Mouse (Mus musculus) lung, postnatal 0 days (tissue): ENCODE measurements around the gene P2ry10b. TPM values are rescaled to one million over a fixed set of nuclear protein-coding genes. Genes with fewer than 3 reads are reported as not detected.

Experiments used
- ATAC-seq: fragments of 200-750 bp; cut with Nextera tagmentation; 2 replicates; pipeline ENCODE4 v1.8.0; 2017; ENCODE audit warnings: moderate library complexity
- DNase-seq: peaks from one replicate; pipeline ENCODE4 v3.0.0-alpha.2; 2016; ENCODE audit warnings: low spot score
- H3K27ac ChIP-seq: fragments of 300-500 bp; sonication (generic); 2 replicates; pipeline ENCODE4 v1.5.1; 2014; ENCODE audit warnings: antibody characterized with exemption, mild to moderate bottlenecking, low read length, mixed read lengths
- H3K27me3 ChIP-seq: fragments of 300-500 bp; sonication (generic); replicated peaks from 2 replicates; pipeline ENCODE4 v1.6.1; 2014; ENCODE audit warnings: low read length, mixed read lengths; ENCODE audit not compliant: insufficient read depth
- H3K36me3 ChIP-seq: fragments of 300-500 bp; sonication (generic); 2 replicates; pipeline ENCODE4 v1.6.1; 2014; ENCODE audit warnings: low read length, mixed read lengths; ENCODE audit not compliant: insufficient read depth
- H3K4me1 ChIP-seq: fragments of 300-500 bp; sonication (generic); 2 replicates; pipeline ENCODE4 v1.6.1; 2014; ENCODE audit warnings: antibody characterized with exemption, low read depth, low read length, mixed read lengths; ENCODE audit not compliant: insufficient read depth
- H3K4me2 ChIP-seq: fragments of 300-500 bp; sonication (generic); replicated peaks from 2 replicates; pipeline ENCODE4 v1.6.1; 2014; ENCODE audit warnings: low read depth, mild to moderate bottlenecking, low read length, moderate library complexity, mixed read lengths
- H3K4me3 ChIP-seq: fragments of 300-500 bp; sonication (generic); 2 replicates; pipeline ENCODE4 v1.5.1; 2014; ENCODE audit warnings: low read depth, low read length
- H3K9ac ChIP-seq: fragments of 300-500 bp; sonication (generic); replicated peaks from 2 replicates; pipeline ENCODE4 v1.6.1; 2014; ENCODE audit warnings: low read depth, mild to moderate bottlenecking
- H3K9me3 ChIP-seq: fragments of 300-500 bp; sonication (generic); 2 replicates; pipeline ENCODE4 v1.6.1; 2016; ENCODE audit warnings: low read length, mixed read lengths
- CTCF ChIP-seq: IDR thresholded peaks from 2 replicates; pipeline ENCODE4 v1.5.1; 2016; ENCODE audit warnings: antibody characterized with exemption, mild to moderate bottlenecking
- EP300 ChIP-seq: IDR thresholded peaks from 2 replicates; pipeline ENCODE4 v1.6.1; 2016; ENCODE audit warnings: antibody characterized with exemption, mild to moderate bottlenecking, control low read depth
- WGBS: fragments of 180-500 bp; shearing (Covaris S2); extraction: QIAGEN DNeasy Blood & Tissue Kit; methylation state at CpG from one replicate; pipeline ENCODE4 v1.1.7; 2014; 5-methylcytosine and 5-hydroxymethylcytosine counted together
- polyA plus RNA-seq: library from polyadenylated mRNA; unstranded; fragments of >200 nt; fragmentation: Nextera tagmentation; extraction: Ambion mirVana; gene quantifications from 2 replicates; pipeline ENCODE4 v1.2.1, GENCODE M21; 2015

P2ry10b gene
- 1.4 and 1.5 TPM in 2 replicates for polyA plus RNA-seq

DNA sequence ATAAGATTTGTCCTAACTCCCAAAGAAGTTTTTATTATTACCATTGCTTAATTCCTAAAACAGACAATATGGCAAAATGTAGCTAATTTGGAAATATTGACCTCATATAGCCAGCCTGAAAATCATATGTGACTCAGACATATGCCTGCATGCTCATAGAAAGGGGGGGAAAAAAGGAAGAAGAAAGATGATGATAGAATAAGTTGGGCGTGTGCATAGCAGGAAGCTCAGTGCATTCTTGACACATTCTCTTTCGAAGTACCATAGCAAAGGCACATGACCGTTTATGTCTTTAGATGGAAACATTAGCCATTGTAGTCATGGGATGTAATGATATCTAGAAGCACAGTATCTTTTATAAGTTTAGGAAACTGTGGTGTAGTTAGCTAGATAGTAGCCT lies at the start of gene P2ry10b:
Gene P2ry10b (plus strand): TSS at position 247 of the 400 bp plus-strand sequence.
- H3K9me3 ChIP-seq: no peaks in the 10 kb centered on the region
- H3K36me3 ChIP-seq: no peaks in the 10 kb centered on the region
- H3K27ac ChIP-seq: no peak within 1 kb of the TSS
- H3K4me2 ChIP-seq: no peak within 1 kb of the TSS
- H3K4me3 ChIP-seq: no peak within 1 kb of the TSS
- WGBS: 68% methylated on average over 3 of the region's 3 CpGs
- DNase-seq (no peak), ATAC-seq (no peak)
- H3K9ac ChIP-seq: no peak within 1 kb of the TSS
- no peaks in the 10 kb centered on the region for H3K27me3 ChIP-seq
- TF ChIP-seq CTCF: no peak
- no peak for TF ChIP-seq EP300
- no peaks in the 10 kb centered on the region for H3K4me1 ChIP-seq

DNA sequence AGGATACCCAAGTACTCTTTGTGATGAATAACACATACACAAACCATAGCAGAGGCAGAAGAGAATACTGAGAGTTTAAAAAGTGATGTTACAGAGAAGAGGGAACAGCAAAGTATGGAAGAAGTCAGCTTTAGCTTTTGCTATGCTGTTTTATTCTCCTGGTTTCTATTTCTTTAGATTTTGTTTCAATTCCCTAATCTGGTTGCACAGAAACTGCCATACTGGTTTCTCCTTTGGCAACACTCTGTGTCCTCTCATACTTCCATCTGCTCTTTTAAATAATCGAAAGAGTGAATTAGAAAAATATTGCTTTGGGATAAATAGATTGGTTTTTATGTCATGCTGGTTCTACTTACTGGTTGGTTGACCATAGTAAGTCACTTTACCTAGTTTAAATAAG lies 32.4 kb upstream of the P2ry10b start:
- H3K9me3 ChIP-seq: no peaks in the 10 kb centered on the region
- DNase-seq (no peak), ATAC-seq (no peak)
- H3K4me1 ChIP-seq: no peaks in the 10 kb centered on the region
- TF ChIP-seq EP300: no peak
- TF ChIP-seq CTCF: no peak
- no peak overlapping the region for H3K4me2 ChIP-seq
- H3K27ac ChIP-seq: no peak overlapping the region
- H3K9ac ChIP-seq: no peak overlapping the region
- no peaks in the 10 kb centered on the region for H3K27me3 ChIP-seq
- H3K4me3 ChIP-seq: no peak overlapping the region
- no peaks in the 10 kb centered on the region for H3K36me3 ChIP-seq
- WGBS: 88% methylated on average over 1 of the region's 1 CpGs

DNA sequence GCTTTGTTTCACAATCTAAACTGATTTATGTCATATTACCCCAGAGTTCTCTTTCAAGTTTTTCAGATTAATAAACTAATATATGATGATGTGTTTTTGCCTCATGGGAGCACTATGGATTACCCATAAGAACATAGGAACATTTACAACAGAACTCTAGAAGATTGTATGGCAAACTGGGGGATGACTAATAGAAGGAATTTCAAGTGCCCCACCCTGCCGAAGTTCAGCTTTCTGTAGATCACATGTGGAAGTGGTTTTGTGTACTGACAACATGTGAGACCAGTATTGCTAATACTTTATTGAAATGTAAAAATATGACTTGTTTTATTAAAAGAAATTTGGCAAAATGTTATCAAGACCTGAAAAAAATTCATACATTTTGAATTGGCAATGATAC lies 31.7 kb upstream of the P2ry10b start:
- TF ChIP-seq CTCF: no peak
- no peak overlapping the region for H3K27ac ChIP-seq
- H3K27me3 ChIP-seq: no peaks in the 10 kb centered on the region
- H3K4me1 ChIP-seq: no peaks in the 10 kb centered on the region
- H3K4me2 ChIP-seq: no peak overlapping the region
- DNase-seq: no peak
- ATAC-seq: no peak
- no peaks in the 10 kb centered on the region for H3K36me3 ChIP-seq
- H3K9me3 ChIP-seq: no peaks in the 10 kb centered on the region
- 65% methylated on average over 1 of the region's 1 CpGs for WGBS
- H3K4me3 ChIP-seq: no peak overlapping the region
- H3K9ac ChIP-seq: no peak overlapping the region

DNA sequence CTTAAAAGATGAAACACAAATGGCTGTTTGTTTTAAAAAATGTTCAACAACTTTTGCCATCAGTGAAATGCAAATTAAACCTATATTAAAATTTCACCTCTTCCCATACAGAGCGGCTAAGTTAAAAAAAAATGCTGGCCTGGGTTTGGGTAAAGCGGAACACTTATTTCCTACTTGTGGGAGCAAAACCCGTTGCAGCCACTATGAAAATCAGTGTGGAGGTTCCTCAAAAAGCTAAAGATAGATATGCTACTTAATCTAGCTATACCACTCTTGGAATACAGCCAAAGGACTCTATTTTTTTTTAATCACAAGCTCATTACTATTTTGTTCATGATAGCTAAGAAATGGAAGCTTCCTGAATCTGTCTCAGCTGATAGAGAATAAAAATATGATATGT lies 5.5 kb upstream of the P2ry10b start:
- no peaks in the 10 kb centered on the region for H3K36me3 ChIP-seq
- H3K27ac ChIP-seq: no peak overlapping the region
- no peak overlapping the region for H3K4me3 ChIP-seq
- DNase-seq (no peak), ATAC-seq (no peak)
- no peaks in the 10 kb centered on the region for H3K4me1 ChIP-seq
- no peak overlapping the region for H3K9ac ChIP-seq
- no peaks in the 10 kb centered on the region for H3K27me3 ChIP-seq
- TF ChIP-seq CTCF (no peak), EP300 (no peak)
- no peaks in the 10 kb centered on the region for H3K9me3 ChIP-seq
- no peak overlapping the region for H3K4me2 ChIP-seq
- WGBS: 54% methylated on average over 3 of the region's 3 CpGs

DNA sequence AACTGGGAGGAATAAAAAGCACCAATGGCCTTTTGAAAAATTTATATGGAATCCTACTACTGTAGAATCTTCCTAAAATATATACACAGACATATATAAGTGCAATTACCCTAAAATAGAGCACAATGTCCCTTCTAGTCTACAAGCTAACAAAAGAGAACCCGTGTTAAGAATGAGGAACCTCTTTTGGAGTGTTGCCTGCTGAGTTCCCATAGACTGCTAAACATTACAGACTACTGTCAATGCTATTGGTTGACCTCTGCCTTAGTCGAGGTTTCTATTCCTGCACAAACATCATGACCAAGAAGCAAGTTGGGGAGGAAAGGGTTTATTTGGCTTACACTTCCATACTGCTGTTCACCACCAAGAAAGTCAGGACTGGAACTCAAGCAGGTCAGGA lies 4.8 kb upstream of the P2ry10b start:
- Histone ChIP-seq H3K9ac (no peak overlapping the region), H3K36me3 (no peaks in the 10 kb centered on the region), H3K4me2 (no peak overlapping the region), H3K27me3 (no peaks in the 10 kb centered on the region), H3K4me1 (no peaks in the 10 kb centered on the region), H3K9me3 (no peaks in the 10 kb centered on the region), H3K4me3 (no peak overlapping the region), H3K27ac (no peak overlapping the region)
- WGBS: 60% methylated on average over 2 of the region's 2 CpGs
- TF ChIP-seq CTCF: no peak
- no peak for TF ChIP-seq EP300
- DNase-seq: no peak
- ATAC-seq: no peak

DNA sequence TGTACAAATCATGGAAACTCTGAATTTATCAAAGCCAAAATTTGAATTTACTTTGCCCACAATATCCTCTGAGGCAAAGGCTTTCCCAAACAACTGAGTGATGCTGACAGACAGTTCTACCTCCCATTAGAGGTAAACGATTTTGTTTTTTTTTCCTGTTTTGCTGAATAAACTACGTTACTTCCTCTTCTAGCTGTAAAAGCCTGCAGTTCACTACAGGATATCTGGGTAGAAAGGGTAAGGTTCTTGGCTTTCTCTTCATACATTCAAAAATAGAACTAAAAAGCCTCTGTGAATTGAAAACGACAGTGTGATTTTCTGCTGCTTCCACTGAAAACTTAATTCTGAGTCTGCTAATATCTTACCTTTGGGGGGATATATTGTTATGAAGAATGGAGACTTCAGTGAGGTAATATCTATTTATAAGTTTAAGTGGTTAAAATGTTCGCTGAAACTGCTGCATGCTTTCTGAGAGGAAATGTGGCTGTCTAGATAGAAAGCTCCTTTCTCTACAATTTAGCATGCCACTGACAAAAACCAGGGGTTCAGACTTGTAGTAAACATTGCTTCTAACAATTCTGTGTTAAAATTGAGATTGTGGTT lies 765 bp downstream of the P2ry10b start:
- no peak overlapping the region for H3K27ac ChIP-seq
- WGBS: 41% methylated on average over 4 of the region's 4 CpGs
- no peak for DNase-seq

DNA sequence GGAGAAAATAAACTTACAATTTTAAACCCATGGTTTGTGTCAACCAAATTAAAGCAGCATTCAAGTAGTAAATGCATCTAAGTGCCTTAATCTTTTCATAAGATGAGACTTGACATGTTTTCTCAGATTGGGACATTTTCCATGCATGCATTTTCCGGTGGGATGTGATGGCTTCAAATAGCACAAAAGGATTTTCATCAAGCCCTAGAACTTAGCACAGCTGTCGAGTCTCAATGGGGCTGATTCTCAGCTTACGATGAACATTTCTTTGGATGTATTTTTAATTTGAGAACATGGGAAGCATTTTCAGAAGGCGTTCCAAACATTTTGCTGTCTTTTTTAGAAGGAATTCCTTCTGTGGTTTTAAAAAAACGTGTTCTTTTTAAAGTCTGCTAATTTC lies 1.3 kb downstream of the P2ry10b start:
- 43% methylated on average over 5 of the region's 5 CpGs for WGBS
- Histone ChIP-seq H3K36me3 (no peaks in the 10 kb centered on the region), H3K4me1 (no peaks in the 10 kb centered on the region), H3K4me2 (no peak overlapping the region), H3K4me3 (no peak overlapping the region), H3K9me3 (no peaks in the 10 kb centered on the region), H3K27ac (no peak overlapping the region), H3K27me3 (no peaks in the 10 kb centered on the region), H3K9ac (no peak overlapping the region)
- no peak for TF ChIP-seq CTCF
- no peak for TF ChIP-seq EP300
- ATAC-seq: no peak
- DNase-seq: no peak

More for the DNA sequence above, 765 bp downstream of the P2ry10b start:
- no peaks in the 10 kb centered on the region for H3K9me3 ChIP-seq
- no peaks in the 10 kb centered on the region for H3K4me1 ChIP-seq
- no peaks in the 10 kb centered on the region for H3K27me3 ChIP-seq
- no peak overlapping the region for H3K9ac ChIP-seq
- H3K36me3 ChIP-seq: no peaks in the 10 kb centered on the region
- no peak for TF ChIP-seq CTCF
- ATAC-seq: no peak
- H3K4me3 ChIP-seq: no peak overlapping the region
- H3K4me2 ChIP-seq: no peak overlapping the region
